8 mouse cellular contexts compared by ENCODE assay signal in the genomic region with DNA sequence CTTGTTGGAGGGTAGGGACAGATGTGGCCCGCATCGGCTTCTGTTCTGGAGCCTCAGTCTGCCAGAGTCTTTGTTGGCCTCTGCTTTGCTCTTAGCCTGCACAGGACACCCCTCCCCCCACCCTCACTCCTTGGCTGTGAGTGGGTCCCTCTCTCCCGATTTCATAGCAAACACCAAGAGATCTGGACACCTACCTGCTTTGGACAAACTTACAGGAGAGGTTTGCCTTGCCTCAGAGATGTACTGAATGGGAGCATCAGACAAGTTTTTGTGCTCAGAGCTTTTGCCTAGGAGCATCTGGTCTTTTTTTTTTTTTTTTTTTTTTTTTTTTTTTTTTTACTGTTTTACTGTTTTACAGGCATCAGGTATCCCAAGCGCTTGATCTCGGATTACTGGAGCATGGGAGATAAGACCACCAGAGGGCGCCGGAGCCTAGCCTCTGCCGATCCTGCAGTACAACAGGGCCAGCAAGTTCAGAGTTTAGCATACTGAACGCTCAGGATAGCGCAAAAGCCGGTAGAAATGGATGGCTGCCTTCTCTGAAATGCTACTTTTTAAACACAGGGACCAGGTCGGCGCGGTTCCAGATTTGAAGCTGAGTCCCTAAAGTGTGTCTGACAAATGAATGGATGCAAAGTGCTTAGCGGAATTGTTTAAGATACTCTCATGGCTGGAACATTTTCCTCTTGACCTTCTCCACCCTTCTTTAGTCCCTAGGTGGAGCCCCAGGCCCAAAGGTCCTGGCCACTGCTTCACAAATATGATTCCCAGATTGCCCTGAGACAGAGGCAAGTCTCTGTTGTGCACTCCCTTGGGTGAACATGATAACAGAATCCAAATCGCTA. TPM values are rescaled to one million over a fixed set of nuclear protein-coding genes. Genes with fewer than 3 reads are reported as not detected.
DNase-seq lines count a peak whose midpoint lies in the region; ATAC-seq and TF ChIP-seq lines count a peak whose summit lies in the region.

No protein-coding gene starts in this region.

- no peak overlapping the region for H3K4me3 ChIP-seq in hindbrain, postnatal 0 days (ENCODE audit: low read length)

- H3K4me1 ChIP-seq in hindbrain, postnatal 0 days (ENCODE audit: insufficient read depth, low read length), result peaks cover 17% of the 10 kb centered on the region; the same call in 1 of the 2 replicates

- no peak overlapping the region for H3K27ac ChIP-seq in hindbrain, postnatal 0 days

- H3K4me2 ChIP-seq in hindbrain, postnatal 0 days (ENCODE audit: low read depth, low read length), result peak overlapping the region; percentile 91

- WGBS in hindbrain, postnatal 0 days, result 4% methylated on average over 16 of the region's 16 CpGs

- ATAC-seq in hindbrain, postnatal 0 days, result peak; percentile 88
- no peak for ATAC-seq in monocyte, adult 5-6 weeks (replicated peaks; ENCODE audit: insufficient number of reproducible peaks, low FRiP score, low TSS enrichment, poor library complexity, severe bottlenecking)

- H3K9ac ChIP-seq in hindbrain, postnatal 0 days (replicated peaks; ENCODE audit: low read length), result no peak overlapping the region

- H3K36me3 ChIP-seq in hindbrain, postnatal 0 days (ENCODE audit: insufficient read depth, low read length), result no peaks in the 10 kb centered on the region

- peak; percentile 93 for DNase-seq in adipocyte (ENCODE audit: low spot score)
- DNase-seq in cerebellum, postnatal 4 days (ENCODE audit: low spot score in 2 of 2), result peak; percentile 81 to 95
- DNase-seq in gastrocnemius, adult 8-10 months (ENCODE audit: low spot score in 2 of 2), result peak; percentile 78 to 83
- DNase-seq in hindbrain, postnatal 0 days (ENCODE audit: low spot score), result peak; percentile 95
- DNase-seq in left cerebral cortex, adult 18-20 months (ENCODE audit: low spot score in 2 of 2), result peak; percentile 91
- DNase-seq in lung, postnatal 36 days, result peak; percentile 91
- DNase-seq in right cerebral cortex, postnatal 10 days (ENCODE audit: low spot score in 2 of 2), result peak; percentile 91 to 93

- H3K27me3 ChIP-seq in hindbrain, postnatal 0 days (ENCODE audit: insufficient read depth, low read length), result peaks cover 13% of the 10 kb centered on the region; the same call in 1 of the 2 replicates

- peak; percentile 82 for TF ChIP-seq CTCF in hindbrain, postnatal 0 days (IDR thresholded peaks at IDR 0.05; ENCODE audit: low read depth)

- H3K9me3 ChIP-seq in hindbrain, postnatal 0 days (ENCODE audit: low read length), result no peaks in the 10 kb centered on the region

RNA-seq across cellular contexts. Expression of a gene that starts 1.5 kb away (rescaled TPM):
- total RNA-seq in gastrocnemius, adult 8-10 months (2022), result 10 to 100 TPM; 38.4 to 54.2 (median 40.8) TPM
- total RNA-seq in hindbrain, postnatal 0 days (2014; rRNA removed), result 39.2 and 40.3 TPM in 2 replicates
- polyA plus RNA-seq in hindbrain, postnatal 0 days (2015; fragmentation: Nextera tagmentation; extraction: Ambion mirVana), result 90.9 and 92.2 TPM in 2 replicates
- total RNA-seq in left cerebral cortex, adult 18-20 months (2021), result 10 to 100 TPM; 47.2 to 51.4 TPM
- not detected in 3 replicates for total RNA-seq in monocyte, adult 5-6 weeks (2017)

Comparison
In these comparisons a context has a peak if more than half of its experiments do, and no peak if none do; other contexts are left out.
1. RNA of a gene that starts 1.5 kb away (total RNA-seq): 47.2 to 51.4 TPM in left cerebral cortex, adult 18-20 months, 38.4 to 54.2 TPM in gastrocnemius, adult 8-10 months and 39.2 to 40.3 TPM in hindbrain, postnatal 0 days; not detected in monocyte, adult 5-6 weeks; every median in the first group is over 10 times any median in the second.
2. Peak in every context shown above with its lines, with median percentiles within 50 percentile points of each other: DNase-seq.